Mouse (Mus musculus) left cerebral cortex, postnatal 36 days (tissue): Measurements from ENCODE around the gene Resp18. TPM values are rescaled to one million over a fixed set of nuclear protein-coding genes. Genes with fewer than 3 reads are reported as not detected.

Source experiments
- DNase-seq, 2 experiments: peaks; one replicate each; pipeline ENCODE4 v3.0.0; 2021 to 2022; ENCODE audit warnings: low spot score in 2 of 2, mixed read lengths in 1 of 2
- intact Hi-C: fragments of 180-260 bp; cut with DNase I; formaldehyde crosslinking; loops from one replicate; pipeline ENCODE4 v1.15.1; 2025
- total RNA-seq, 2 experiments: library from RNA; stranded (reverse); gene quantifications; 2 replicates each; pipeline ENCODE4 v1.2.3; 2021

Resp18 gene
- total RNA-seq, 2 experiments from 2014 or later, result 122 to 146 TPM

DNA sequence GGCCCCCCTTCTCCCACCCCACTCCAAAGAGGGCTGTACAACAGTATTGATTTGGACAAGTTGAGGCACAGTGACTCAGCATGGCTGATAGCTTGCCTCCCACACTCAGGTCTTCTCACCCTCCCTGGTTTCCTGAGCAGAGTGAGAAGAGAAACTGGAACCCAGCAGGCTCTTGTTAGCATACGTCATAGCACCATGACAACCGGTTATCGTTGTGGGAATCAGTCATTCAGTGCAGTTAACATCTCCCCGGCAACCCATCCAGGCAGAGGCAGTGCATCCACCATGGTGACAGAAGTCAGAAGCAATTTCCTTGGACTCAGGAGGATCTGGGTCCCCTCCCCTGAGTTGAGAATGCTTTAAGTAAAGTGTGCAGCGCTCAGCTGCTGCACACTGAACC is 4.8 kb upstream of the Resp18 start:
- intact Hi-C loops, result no loop called here
- DNase-seq, result no peak

DNA sequence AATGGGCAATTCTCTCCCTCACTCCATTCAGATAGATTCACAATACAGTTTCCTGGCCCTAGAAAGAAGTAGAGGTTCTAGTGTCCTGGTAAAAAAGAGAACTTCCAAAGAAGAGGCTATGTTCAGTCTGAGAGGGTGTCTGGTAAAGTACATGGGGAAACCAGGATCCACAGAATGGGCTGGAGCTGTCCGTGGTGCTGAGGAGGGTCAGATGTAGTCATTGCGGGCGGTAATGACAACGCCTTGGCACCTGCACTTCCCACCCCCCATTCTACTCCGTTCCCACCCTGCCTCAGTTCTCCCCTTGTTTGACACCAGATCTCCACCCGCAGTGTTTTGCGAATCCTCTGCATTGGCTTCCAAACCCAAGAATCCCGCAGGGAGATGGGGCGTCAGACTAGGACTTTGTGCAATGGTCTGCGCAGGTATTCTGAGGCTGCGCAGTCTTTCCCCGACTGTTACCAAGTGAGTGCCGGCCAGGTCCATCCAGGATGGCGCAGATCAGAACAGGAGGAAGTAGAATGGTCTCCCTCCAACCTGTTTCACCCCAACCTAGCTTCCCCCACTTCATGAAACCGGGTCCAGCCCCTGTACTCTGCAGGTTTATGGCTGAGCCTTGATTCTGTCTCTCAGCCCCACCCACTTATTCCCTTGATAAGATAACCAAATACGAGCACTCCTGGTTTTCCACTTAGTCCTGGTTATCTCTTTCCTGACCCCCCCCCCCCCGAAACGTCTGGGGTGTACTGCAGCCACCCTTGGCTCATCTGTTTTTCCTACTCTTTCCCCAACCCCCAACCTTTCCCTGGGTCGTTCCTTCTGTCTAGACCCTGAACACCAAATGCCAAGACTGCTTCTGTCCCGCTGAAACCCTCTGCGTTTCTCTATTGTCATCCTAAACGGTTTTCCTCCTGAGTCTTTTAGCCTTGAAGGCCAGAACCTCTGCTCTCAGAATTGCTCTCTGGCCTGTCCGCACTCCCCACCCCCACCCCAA is 723 bp downstream of the Resp18 start:
- DNase-seq, result no peak
- intact Hi-C loops, result loop anchor here (2.0 kb wide), 1 partner anchor 13 kb away; the partner anchor contains the start of gene Ptprn

DNA sequence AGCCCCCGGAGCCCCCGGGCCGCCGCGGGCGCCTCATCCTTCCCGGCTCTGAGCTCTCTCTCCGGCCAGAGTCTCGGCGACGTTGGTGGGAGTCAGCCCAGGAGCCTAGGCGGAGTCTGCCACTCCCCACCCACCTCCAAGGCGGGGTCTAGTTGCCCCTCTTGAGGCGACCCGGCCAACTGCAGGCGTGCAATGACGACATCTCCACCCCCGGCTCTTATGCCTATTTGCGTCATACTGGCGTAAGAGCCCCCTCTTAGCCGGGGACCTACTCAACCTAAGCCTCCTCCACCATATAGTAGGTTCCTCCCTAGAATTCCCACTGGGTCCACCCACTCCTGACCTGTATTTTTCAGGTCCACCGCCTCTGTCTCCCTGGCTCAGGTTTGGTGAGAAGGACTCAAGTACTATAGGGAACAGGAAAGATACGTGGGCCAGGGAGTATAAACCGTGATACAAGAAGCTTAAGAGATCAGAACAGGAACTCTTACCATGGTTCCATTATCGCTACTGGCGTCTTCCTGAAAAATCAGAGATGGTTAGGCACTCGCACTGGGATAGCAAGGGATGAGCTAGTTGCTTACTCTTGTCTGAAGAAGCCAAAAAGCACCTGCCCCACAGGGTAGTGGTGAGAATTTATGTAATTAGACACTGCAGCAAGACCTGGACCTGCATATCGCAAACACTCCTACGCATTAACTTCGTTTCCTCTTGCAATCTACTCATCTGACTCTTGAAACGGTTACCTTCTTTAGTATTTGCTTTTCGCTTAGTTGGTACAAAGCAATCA is 13.9 kb downstream of the Resp18 start, which contains the start of gene Ptprn:
TSS of gene Ptprn (minus strand) at position 412 of the 790 bp plus-strand sequence.
- peak; percentile 78 to 88 for DNase-seq
- intact Hi-C loops, result loop anchor here (2.0 kb wide), 1 partner anchor 15 kb away; the partner anchor contains the start of gene Resp18

DNA sequence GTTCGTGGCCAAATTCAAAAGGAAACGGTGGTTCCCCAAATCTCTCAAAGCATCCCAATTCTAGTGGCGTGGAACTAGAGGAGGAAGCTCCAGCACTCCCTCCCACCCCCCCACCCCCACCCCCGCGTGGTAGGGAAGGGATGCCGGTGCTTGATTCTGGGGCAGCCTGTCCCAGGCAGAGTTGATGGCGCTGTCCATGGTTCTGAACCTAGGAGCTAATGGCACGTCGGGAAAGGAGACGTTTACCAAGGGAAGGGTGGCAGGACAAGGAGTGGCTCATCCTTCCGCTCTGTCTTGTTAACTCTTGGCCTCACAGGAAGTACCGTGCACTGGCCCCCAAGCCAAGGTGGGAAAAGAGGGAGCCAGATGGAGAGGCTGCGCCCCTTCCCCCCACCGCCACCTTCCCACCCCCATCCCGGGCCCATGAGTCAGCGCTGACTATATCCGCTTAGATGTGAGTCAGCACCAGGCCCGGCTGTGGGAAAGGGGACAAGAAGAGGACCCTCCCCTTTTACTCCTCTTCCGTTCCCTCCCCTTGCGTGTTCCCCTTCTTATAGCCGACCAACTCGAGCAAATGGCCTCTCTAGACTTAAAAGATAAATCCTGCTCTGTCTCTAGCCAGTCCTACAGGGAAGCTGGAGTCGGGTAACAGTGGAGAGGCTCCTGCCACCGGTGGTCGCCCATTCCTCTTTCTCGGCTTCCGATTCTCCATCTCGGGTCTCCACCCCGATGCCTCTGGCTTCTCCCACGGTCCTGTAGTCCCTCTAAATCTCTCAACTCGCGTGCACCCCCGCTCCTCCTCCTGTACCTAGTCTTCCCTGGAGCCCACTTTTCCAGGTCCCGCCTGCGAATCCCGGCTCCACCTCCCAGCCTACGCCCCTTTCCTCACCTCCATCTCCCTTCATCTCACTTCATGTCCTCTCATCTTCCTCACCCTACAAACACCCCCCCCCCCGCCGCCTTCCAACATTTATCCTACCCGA is 15.0 kb downstream of the Resp18 start:
- intact Hi-C loops, result loop anchor here (2.0 kb wide), 2 partner anchors 28 to 44 kb away; partner anchors contain the start of gene Tuba4a
- DNase-seq, result peak in 1 of 2 experiments; percentile 75

DNA sequence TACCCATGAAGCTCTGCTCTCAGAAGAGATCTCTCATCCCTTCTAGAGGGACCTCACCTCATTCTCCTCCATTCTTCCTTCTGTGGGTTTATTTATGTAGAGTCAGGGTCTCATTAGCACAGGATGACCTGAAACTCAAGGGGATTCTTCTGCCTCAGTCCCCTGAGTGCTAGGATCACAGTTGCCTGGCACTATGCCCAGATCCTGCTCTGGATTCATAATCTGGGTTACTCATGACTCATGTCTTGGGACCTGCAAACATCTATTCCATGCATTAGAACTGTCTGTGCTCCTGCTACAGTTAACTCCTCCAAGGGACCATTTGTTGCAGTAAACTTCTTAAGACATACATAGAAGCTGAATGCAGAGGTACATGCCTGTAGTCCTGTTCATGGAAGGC is 16.9 kb downstream of the Resp18 start:
- intact Hi-C loops, result no loop called here
- no peak for DNase-seq

DNA sequence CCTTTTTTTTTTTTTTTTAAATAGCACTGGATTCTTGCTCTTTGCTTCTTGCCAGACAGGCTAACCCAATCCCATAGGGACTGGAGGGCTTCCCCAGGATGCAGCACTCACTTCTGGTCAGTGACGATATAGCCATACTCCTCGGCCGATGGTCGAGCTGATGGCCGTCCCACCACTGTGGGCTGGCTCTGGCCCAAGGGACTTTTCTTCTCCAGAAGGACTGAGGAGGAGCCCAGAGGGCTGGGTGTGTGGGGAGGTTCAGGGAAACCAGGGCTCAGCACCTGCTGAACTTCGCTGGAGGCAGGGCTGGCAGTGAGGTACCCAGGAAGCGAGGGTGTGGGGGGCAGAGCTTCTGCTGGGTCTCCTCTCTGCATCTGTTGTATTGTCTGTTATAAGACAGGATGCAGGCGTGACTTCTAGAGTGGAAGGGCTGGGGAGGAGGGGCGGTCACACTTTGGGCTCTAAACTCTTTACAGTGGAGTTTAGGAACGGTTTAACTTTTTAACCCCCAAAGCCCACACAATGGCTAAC is 22.6 kb downstream of the Resp18 start:
- peak; percentile 4 to 7 for DNase-seq
- intact Hi-C loops, result loop anchor here (2.0 kb wide), 1 partner anchor 35 kb away; no protein-coding TSS in a partner anchor

DNA sequence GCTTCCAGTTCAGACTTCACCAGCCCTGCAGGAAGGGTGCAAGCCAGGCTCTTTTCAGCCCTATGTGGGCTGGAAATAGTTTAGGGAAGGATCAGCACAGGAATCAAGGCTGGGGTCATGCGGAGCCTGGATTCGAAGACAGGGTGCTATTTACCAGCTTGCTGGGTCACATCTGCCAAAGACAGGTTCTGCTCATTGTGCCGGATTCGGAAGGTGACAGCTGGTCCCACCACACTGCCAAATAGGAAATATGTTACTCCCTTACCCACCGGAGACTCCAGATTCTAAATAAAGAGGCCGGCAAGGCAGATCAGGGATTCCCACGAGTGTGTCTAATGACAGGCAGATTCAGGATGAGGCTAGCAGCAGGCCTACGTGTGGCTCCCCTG is 23.6 kb downstream of the Resp18 start:
- intact Hi-C loops, result loop anchor here (2.0 kb wide), 1 partner anchor 36 kb away; no protein-coding TSS in a partner anchor
- DNase-seq, result peak in 1 of 2 experiments; percentile 22

DNA sequence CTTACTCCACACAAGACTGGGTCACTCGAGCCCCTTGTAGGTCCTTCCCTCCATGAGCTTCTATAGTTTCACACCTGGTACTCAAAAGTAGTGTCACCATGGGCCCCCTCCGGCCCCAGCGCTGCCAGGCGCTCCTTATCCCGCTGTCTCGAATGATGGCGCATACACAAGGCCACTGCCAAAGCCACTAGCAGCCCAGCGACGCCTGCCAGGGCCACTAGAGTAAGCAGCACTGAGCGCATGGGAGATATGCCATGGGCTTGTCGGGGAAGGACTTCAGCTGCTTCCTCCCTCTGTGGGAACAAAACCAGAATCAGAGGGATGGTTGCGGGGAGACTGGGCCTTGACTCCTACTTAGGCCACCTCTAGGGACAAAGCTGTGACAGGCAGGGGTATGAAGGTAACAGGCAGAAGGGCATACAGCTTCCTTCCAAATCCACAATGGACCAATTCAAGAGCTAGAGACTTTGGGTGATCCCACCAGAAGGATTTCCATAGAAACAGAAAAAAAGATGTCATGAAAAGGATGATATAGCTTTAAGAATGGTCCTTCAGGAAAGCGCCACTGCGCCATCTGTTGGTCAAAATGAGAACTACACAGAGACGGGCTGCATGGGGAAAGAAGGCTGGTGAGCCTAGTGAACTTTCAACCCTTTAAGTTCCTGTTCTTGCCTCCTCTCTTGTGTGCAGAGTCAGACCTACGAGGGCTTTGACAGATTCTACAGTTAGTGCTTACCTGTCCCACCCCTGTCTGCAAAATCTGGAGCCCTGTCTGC is 24.2 kb downstream of the Resp18 start:
- DNase-seq, result peak; percentile 78 to 86
- intact Hi-C loops, result loop anchor here (2.0 kb wide), 1 partner anchor 37 kb away; no protein-coding TSS in a partner anchor

DNA sequence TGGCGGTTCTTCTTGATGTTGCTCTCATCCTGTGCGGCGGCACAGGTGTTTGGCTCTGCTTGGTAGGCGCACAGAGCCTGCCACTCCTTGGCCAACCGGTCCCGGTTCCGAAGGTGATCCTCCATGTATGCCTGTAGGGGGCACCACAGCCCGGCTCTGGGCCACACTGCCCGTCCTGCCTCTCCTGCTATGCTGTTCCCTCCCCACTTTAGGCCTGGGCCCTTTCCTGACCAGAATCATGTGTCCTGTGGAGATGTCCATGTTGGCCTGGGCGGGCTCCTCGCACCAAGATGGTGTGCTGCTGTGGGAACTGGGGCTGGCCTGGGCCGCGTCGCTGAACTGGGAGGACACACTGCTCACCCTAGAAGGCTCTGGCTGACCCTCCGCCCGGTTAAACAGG is 25.2 kb downstream of the Resp18 start:
- DNase-seq, result peak in 1 of 2 experiments; percentile 9
- intact Hi-C loops, result no loop called here

DNA sequence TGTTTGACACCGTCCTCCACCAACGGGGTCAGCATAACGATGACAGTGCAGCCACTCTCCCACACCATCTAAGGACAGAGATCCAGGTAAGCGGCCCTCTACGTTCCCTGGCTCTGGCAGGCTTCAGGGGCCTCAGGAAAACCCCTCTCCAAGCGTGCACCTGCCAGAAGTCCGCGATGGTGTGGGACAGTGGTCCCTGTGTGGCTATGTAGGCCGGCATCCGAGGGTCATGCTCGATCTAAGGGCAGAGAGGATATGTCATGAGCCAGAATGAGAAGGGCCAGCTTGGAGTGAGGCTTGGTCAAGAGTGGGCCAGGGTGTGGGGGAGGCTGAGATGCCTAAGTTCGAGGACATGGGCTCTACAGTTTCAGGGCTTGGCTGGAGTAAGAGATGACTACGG is 25.9 kb downstream of the Resp18 start:
- intact Hi-C loops, result no loop called here
- DNase-seq, result no peak

DNA sequence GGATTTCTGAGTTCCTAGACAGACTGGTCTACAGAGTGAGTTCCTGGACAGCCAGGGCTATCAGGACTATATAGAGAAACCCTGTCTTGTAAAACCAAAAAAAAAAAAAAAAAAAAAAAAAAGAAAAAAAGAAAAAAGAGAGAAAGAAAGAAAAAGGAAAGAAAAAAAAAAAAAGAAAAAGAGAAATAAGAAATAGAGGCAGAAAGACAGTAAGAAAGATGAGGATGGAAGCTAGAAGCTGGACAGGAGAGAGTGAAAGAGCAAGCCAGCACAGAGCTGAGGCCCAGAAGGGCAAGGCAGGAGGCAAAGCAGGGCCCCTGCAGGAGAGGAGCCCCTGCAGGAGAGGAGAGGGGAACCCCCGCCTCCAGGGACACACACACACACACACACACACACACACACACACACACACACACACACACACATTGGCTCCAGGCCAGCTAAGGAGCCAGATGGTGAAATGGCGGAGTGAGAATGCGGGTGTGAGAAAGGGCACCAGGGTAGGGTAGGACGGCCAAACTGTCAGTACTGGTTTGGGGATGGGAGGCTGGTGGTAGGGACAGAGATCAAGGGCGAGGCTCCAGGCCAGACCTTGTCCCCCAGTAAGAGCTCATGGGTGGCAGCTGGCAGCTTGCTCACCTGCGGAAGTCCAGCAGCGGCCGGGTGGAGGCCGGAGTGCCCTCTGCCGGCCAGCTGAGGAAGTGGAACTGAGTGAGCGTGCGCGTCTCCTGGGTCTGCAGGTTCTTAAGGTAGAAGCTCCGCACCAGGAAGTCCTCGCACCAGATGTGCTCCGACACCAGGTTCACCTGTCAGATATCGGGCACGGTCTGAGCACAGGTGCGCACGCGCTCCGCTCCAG is 26.9 kb downstream of the Resp18 start:
- peak; percentile 70 to 71 for DNase-seq
- intact Hi-C loops, result no loop called here

DNA sequence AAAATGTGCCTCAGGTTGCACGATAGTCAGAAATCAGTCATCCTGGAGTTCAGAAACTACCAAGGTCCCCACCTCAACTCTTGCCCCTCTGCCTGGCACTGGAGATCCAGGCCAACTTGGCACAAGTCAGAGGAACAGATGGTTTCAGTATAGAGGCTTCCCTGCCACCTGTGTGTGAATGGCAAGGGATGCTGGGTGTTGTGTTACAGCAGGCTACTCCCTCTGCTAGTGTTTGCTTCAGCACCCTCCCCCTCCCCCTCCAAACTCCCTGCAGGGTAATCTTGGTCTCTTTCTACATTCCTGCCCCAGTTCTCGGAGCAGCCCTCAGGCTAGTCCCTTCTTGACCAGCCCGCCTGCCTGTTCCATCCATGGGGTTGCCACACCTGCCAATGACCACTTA is 27.7 kb downstream of the Resp18 start:
- DNase-seq, result no peak
- intact Hi-C loops, result no loop called here

DNA sequence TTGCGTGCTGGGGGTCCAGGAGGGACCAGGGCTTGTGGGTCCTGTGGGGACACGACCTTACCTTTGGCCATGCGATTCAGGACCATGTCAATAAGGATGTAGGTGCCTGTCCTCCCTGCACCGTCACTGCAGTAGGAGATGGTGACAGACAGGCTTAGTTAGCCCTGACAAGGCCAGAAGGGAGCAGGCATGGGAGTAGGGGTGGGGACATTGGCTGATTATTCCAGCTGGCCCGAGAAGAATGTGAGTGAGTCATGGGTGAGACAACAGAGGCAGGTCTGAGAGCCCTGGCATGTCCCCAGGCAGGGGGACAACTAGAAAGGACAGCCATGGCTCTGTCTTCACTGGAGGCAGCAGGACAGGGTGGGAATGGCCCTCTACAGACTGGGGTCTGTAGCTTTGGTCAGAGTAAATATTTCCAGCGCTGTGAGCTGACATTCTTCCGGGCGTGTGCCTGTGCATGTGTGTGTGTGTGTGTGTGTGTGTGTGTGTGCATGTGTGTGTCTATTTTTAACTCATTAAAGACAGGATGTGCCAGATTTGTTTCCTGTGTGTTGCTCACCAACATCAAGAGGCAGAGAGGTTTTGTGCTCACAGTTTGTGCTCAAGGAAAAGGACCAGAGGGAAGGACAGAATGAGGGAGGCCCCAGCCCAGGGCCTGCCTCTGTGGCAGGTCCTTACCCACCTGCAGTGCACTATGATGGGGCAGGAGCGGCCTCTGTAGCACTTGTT is 30.0 kb downstream of the Resp18 start:
- intact Hi-C loops, result no loop called here
- peak in 1 of 2 experiments; percentile 14 for DNase-seq

DNA sequence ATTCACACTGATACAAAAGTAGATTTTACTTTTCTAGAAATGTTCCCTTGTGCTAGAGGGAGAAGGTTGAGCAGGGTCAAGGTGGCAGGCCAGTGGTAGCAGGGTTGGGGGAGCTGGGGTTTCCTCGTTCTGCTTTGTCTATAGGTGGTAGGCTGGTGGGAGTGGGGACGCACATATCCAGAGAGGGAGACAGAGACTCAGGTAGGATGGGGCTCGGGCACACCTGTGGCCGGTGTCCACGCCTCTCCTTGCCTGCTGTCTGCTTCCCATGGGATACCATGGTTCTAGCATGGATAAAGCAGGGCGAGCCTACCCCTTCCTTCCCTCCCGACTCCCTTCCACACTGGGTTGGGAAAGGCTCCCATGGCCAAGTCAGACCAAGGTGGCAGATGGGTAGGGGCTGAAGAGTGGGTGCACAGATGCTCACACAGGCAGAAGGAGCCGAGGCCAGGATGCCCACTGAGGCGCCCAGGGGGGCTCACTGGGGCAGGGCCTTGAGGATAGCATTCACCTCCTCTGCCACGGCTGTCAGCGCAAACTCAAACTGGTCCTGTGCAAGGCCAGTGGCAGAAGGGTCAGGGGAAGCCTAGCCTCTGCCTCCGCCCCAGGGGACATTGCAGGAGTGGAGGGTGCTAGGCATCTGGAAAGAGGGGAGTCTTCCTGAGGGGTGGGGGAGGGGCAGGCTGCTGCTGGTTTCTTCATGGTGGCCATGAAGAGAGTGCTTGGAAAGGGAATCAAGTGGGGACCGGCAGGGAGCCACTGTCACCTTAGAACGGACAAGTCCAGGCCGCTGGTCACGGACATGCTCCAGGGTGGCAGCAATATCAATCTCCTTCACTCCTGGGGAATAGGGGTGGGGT is 30.9 kb downstream of the Resp18 start:
- no peak for DNase-seq
- intact Hi-C loops, result no loop called here

DNA sequence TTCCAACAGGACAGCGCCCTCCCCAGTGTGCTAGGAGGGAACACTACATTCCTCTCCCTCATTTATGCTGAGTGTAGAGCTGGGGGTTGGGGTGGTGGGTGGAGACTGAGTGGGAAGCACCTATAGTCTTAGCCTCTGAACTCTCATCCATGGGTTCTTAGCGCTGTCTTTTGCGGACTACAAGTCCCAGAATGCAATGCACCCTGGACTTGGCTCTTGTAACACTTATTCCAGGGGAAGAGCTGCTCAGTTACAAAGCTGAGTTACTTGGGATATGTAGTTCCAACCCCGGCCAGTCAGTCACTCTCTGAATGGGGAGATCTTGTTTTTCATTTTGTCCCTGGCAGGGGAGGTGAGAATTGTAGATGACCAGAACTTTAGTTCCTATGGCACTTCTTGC is 33.4 kb downstream of the Resp18 start:
- intact Hi-C loops, result no loop called here
- peak in 1 of 2 experiments; percentile 60 for DNase-seq
